Mouse (Mus musculus) kidney, adult 9 months (tissue): ENCODE results near the gene Ucn3.
A peak's percentile ranks its signal among the peaks of the same experiment; 100 is the strongest.
"Not testable (repeated sequence)": the region's sequence is repeated elsewhere in the genome, so short reads cannot be mapped to it uniquely, and the experiment has no call there.

Experiments
- DNase-seq: peaks from one replicate; pipeline ENCODE4 v3.0.0; 2022

The Ucn3 gene

DNA sequence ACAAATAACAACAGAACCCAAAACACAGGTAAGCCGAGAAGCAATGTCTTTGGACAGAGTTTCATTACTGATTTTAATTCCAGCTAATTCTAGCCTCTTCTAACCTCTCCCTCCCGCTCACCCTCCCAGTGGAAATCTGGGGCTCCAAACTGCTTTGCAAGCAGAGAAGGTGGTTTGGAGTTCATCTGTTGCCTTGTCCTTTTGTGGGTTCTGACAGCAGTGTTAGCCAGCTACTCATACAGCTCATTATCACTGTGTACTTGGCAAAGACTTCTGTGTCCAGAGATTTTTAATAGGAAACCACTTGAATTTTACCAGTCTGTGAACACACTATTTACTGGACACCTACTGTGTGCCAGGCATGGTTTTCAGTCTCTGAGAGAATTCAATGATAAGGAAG lies at the start of gene Ucn3:
Ucn3 (minus strand) TSS at position 101 of the 400 bp plus-strand sequence.
- DNase-seq = no peak

DNA sequence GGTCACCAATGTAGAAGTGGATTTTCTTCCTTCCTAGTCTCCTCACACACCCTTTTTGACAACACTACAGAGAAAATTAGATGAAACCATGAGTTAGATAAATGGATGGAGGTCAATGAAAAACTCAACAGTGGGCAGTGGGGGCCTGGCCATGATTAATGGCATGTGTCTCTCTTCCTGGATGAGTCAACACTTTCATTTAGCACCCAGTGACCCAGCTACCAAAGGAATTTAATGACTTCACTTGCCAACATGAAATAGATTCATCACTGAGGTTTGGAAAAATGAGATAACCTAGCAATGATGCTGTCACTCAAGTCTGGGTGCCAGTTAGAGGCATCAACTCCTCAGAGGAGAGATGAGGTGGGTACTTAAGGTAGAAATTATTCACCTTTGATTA lies 46.9 kb upstream of the Ucn3 start:
- DNase-seq = no peak

DNA sequence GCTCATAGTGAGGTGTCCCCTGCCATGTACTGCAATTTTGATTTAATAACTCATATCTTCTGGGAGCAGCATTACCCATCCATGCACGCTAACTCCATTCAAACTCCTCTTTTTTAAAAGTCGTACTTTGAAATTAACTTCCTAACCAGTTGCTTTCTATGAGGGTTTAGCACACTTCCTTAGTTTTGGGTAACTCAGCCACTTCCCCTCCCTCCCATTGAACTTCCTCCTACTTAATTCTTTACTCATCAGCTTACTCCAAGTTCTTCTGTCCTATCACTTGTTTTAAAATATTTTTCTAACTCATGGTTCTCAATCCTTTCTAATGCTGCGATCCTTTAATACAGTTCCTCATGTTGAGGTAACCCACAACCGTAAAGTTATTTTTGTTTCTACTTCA lies 23.7 kb upstream of the Ucn3 start:
- DNase-seq = no peak

DNA sequence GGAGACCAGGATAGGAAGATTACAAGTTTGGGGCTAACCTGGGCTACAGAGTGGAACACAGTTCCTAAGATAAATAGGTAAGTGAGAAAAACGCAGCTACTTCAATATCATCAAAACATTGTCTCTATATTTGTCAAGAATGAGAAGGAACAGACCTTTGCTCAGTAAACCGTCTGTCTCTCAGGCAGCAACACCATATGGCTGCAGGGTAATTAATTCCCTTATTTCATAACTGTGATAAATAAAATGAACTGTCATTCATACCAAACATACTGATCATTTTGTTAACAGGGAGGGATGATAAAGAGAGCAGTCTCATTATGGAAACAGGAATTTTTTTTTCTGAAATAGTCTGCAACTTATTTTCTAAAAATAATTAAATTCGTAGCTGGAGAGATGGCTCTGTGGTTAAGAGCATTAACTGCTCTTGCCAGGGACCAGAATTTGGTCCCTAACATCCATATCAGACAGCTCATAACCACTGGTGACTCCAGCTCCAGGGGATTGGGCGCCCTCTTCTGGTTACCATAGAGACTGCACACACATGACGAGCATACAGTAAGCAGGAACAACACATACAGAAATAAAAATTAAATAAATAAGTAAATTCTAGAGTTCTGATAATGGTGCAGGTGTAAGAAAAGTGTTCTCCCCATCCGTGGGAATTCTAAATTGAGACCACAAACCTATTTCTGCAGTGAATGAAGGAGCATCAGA lies 6.2 kb upstream of the Ucn3 start:
- DNase-seq = no peak

DNA sequence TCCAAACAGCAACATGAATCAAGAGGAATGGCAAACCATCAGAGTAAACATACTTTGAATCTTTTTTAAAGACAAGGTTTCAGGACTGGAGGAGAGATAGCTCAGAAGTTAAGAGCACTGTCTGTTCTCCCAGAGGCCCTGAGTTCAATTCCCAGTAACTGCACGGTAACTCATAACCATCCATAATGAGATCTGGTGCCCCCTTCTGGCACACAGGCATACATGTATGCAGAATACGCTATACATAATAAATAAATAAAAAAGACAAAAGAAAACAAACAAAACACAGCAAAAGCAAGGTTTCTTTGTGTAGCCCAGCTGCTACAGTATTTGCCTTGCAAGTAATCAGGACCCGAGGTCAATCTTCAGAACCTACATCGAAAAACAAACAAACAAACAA lies 4.3 kb upstream of the Ucn3 start:
- no peak for DNase-seq

DNA sequence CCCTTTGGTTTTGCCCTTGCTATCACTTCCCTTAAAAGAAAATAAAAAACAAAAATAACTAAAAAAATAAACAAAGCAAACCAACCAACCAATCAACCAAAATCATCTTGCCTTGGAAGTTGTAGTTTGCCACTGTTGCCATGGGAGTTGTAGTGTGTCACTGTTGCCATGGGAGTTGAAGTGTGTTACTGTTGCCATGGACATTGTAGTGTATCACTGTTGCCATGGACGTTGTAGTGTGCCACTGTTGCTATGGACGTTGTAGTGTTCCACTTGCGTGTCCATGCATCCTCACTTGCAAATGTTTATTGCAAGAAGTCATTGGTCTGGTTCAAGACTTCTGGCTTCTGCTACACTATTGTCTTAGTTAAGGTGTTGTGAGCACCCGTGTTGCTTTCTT lies 2.1 kb upstream of the Ucn3 start:
- DNase-seq = no peak

DNA sequence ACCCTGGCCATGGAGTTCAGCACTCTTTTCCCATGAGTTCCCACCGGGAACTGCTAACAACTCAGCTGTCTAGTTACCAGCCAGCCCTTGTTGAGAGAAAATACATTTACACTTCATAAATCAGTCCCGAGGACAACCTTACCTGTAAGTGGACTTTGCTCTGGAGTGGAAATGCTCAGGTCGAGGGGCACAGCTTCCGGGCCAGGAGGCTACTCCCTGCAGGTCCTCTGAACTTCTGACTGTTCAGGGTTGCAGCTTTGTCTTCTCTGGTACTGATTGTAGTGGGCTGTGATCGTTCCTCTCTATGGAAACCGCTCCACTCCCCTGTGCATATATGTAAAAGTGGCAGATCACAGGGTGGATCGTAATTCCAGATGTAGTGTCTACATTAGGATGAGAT lies 450 bp downstream of the Ucn3 start:
- DNase-seq = no peak

DNA sequence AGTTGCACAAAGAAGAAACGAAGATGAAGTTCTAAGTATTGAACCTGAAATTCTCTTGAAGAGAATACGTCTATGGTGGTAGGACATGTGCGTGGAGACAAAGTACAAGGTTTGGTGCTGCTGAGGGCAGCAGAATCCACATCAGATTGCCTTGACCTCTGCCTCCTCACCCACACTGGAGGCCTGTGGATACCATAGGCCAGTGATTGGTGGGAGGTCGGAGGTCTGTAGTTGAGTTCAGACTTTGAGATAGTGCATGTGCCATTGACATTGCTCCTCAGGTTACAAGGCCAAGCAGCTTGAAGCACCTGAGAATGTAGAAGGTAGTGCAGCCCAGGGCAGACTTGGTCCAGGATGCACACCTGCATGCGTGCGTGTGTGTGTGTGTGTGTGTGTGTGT lies 19.1 kb downstream of the Ucn3 start:
- no peak for DNase-seq

DNA sequence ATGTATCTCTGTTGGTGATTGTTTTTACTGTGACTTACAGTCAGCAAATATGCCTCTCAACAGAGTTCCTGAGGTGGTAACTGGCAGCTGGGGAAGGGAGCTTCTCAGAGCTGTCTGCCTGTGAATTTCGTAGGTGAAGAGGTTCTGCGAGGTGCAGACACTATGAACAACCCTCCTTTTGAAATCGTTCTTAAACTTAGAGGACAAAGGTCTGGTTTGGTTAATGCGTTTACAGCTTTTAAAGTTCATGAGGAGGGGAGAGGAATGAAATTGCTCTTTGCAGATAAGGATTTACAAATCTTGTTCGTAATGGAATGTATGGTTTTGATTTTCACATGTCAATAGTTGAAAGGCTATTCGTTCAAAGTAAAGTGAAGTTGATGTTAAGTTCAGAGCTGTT lies 19.5 kb downstream of the Ucn3 start:
- no peak for DNase-seq

DNA sequence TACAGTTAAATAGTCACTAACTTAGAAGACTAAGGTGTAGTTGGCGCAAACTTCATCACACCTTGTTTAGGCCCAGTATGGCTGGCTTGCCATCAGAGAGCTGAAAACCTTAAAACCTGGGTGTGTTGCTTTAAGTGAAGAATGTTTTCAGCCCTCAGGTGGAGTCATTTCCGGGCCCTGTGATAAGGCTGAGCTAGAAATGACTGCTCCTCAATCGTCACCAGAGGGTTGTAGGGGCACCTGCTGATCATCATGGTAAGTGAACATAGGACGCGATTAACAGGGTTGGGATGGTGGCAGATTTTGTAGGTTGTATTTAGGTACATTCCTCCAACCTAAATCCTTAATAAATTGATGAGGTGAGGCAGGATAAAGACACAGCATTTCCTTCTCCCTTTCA lies 20.7 kb downstream of the Ucn3 start:
- DNase-seq = no peak

DNA sequence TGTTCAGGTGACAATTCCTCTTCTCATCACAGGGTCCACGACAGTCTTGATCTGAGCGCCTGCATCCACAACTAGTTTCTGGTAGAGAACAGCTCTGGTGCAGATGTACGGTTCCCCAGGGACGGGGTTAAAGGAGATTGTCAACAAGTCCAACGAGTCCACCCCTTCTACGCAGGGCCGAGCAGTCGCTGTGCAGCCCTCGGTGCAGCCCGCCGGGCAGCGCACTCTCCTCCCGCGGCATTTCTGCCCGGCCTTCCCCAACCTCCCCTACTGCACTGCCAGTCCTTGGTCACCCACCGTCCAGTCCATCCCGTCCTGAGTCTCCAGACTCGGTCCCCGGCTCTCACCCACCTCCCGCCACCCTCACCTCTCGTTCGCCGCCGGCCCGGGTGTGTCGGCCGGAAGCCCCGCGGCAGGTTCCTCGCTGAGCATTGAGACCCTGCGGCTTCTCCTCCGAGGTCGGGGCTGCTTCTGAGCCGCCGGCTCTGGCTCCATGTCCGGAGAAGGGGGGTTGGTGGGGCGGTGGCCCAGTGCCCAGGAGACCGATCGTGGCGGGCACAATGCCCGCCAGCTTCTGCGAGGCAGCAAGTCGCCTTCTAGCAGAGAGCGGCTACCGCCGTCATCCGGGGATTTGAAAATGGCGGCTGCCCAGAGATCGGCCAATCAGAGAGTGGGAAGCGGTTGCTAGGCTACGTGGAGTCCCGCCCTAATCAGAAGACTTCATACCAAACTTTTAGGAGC lies 27.4 kb downstream of the Ucn3 start, which contains the start of the genes Net1 and Tubal3:
Net1 (minus strand) TSS at position 650 of the 741 bp plus-strand sequence.
Tubal3 (plus strand) TSS at position 704 of the 741 bp plus-strand sequence.
- peak; percentile 90 for DNase-seq

DNA sequence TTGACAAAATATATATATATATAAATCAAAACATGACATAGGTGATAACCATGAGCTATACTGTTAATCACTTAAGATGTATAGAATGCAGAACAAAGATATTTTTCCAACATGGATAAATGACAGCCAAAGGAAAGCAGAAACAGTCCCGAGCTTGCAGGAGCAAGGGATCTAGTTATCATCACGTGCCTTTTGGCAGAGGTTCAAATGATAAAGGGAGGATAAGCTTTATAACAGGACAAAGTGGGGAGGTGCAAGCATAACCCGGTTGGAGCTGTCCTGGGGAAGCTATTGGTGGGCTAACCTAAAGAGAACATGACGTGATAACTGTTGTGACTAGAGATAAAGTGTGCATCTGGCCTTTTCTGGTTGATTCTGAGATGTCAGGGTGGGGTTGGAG lies 31.6 kb downstream of the Ucn3 start:
- no peak for DNase-seq

DNA sequence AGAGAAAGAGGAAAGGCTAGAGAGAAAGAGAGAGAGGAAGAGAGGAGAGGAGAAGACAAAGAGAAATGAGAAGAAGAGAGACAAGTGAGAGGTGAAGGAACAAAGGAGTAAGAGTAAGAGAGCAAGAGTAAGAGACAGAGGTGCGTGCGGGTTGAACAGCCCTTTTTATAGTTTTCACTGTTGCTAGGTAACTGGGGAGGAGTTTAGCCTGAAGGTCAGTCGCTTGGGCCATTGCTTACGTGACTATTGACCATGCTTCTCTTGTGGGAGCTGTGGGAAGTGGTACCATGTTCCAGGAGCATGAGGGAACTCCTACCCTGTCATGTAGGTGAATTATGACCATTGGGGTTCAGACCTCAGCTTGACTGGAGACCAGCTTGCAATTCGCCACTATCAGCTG lies 34.8 kb downstream of the Ucn3 start:
- DNase-seq = no peak

DNA sequence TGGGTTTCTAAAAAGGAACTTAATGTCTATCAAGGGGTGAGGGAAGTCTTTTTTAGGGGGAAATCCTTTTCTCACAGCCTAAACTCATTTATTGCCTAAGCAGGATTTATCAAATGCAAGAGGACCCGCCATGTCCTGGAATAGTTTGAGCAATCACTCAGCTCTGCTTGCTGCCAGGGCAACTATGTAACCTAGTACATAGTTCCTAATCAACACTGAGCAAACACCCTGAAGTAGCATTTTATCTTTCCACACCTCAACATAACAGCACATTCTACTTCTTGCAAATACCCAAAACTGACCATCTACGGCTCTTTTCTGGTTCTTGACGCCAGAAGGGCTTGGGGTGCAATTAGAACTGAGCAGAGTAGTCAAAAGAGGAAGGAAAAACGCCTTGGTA lies 36.9 kb downstream of the Ucn3 start:
- DNase-seq = no peak

DNA sequence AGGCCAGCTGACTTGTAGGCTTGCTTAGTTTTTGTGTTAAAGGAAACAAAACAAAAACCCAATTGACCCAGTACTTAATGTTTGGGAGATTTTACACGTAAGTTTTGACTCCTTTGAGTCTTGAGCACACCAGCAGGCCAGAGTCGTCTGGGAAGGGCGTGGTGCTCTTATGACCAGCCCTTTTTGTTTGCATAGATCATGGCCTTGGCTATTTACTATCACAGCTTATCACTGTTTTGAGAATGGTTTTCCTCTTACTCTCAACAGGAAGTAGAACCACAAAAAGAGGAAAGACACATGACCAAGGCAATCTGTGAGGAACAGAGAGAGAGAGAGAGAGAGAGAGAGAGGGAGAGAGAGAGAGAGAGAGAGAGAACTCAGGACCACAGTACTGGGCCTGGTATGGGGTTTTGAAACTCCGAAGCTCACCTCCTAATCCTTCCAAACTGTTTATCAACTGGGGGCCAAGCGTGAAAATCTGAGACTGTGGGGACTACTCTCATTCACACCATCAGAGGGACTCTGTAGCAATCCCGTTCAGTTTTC lies 37.9 kb downstream of the Ucn3 start:
- DNase-seq = no peak

DNA sequence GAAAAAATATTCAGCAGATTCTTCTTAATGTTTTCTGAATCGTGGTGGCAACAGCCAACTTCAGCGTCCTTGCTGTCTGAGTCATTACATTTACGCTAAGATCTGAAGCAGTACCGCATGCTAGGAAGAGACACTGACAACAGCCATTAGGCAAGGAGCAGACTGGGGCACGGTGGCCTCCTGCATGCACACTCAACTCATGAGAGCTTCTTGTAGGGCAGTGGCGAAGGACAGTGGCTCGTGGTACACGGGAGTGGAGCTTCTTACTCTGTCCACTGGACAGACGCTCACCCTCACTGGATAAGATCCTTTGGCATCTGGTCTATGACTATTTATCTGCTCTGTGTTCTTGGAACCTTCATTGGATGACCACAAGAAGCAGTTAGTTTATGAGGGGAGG lies 45.8 kb downstream of the Ucn3 start:
- no peak for DNase-seq

DNA sequence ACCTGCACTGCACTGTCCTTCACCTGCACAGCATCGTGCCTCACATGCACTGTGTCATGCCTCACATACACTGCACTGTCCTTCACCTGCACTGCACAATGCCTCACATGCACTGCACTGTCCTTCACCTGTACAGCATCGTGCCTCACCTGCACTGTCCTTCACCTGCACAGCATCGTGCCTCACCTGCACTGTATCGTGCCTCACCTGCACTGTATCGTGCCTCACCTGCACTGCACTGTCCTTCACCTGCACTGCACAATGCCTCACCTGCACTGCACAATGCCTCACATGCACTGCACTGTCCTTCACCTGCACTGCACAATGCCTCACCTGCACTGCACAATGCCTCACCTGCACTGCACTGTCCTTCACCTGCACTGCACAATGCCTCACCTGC lies 46.9 kb downstream of the Ucn3 start:
- DNase-seq = not testable (repeated sequence)

DNA sequence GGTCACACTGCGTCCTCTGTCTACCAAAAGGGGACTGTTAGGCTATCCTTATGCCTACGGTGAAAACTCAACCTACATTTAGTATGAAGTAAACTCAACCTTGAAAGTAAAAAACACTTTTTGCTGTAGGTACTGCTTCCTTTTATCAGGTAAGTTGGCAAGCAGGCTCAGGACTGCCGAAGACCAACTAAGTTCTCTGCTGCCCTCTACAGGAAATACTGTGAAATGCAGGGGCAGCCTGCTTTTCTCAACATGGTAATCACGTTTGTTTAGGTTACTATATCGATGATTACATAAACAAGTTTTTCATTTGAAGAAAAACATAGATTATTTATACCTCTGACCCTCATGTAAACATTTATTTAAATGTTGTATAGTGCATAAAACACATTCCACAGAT lies 48.2 kb downstream of the Ucn3 start:
- peak; percentile 89 for DNase-seq

DNA sequence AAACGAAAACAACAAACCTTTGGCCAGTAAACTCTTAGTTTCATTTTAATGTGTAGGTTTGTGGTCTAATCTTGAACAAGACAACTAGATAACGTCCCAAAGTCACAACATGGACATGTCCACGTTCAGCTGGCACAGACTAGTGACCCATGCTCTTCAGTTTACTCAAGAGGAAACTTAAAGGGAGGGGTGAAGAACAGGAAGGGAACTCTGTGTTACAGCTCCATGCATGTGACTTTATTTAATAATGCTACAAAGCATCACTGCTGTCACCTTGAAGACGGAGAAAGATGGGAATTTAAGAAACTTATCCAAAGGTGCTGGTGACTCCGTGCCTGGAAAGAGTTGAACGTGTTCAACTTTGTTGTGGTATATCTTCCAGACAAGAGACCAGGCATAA lies 49.1 kb downstream of the Ucn3 start:
- DNase-seq = no peak

DNA sequence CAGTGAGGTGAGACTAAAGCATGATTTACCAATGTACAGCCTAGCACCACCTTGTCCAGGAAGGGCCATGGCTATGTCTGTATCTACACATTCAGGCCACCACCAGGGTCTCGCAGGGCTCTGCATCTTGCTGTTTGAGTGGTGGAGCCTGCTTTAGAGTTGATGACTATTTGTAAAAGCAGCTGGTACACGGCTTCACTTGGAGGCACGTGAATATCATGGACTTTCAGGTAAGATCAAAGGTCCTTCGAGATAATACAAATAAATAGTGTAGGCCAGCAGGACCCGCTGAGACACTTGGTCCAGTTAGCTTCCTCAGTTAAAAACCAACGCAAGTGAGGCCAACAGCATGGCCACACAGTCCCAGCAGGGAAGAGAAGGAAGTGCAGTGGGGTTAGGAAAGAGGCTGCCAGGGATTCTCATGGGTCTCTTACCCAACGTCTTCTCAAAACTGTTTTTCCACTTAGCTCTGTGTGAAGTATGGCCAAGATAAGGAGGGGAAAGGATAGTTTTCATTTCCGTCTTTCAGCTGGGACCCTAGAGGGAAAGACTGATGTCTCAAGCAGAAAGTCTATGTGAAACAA lies 49.7 kb downstream of the Ucn3 start:
- DNase-seq = peak; percentile 45

DNA sequence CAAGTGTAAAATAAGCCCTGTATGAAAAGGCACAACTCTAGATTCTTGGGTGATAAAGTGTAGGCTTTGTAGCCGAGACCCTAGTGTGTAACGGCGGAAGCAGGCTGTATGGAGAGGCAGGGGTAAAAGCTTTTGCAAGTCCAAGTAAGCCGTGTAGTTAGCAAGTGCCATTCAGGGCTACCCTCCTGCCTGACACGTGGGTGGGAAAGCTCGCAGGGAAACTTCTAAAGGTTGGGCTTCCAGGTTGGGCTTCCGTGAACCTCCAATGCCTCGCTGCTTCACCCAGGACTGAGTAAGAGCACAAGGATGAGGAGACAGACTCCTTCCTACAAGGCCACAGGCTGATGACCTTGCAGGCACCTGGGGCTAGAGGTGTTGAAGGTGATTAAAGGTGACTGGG lies 50.6 kb downstream of the Ucn3 start:
- DNase-seq = peak; percentile 39

DNA sequence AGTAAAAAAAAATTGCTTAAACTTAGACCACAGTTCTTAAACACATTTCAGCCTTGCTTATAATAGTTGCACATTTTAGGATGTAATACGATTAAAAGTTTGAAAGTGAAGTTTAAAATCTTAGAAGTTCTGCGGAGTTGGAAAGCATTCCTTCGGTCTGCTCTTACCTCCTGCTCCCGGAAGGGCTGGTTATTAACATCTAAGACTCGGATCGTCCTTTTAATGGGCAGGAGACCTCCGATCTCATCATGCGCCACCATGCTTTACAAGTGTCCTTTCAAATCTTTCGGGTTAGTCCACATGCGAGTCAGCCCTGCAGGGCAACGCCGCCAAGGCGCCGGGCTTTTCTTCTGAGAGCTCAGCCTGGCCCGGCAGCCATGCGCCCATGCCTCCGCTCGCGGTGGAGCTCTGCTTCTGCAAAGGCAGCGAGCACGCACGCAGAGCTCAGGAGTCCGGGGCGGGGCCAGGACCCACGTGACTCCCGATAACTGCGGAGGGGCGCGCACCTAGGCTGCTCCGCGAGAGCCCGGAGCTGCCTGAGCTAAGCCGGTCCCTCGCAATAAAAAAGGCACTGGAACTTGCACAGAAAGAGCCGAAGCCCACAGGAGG lies 51.9 kb downstream of the Ucn3 start:
- DNase-seq = peak; percentile 96

DNA sequence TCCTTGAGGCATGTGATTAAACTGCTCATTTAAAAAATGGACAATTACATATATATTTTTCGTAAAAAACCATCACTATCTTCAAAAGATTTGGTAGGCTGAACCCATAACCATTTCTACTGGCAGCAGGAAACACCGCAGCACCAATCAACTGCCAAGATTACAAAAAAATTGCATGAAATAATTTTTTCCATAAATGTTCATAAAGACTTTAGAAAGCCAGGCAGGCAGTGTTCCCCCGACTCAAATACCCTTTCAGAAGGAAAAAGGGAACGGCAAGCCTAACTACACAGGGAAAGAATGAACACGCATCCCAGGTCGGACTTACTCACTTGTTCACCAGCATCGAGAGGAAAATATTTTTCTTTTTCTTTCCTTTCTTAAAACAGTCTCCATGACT lies 52.5 kb downstream of the Ucn3 start:
- no peak for DNase-seq
